Mouse (Mus musculus) lung, adult 2 months (tissue): Measurements from ENCODE around the gene Hist3h2ba.

ENCODE experiments used
- CTCF ChIP-seq: fragments of 200-500 bp; IDR thresholded peaks from 2 replicates; pipeline ENCODE4 v1.5.1; 2011; ENCODE audit warnings: mild to moderate bottlenecking, low read length, control low read depth; ENCODE audit not compliant: insufficient read depth
- POLR2A ChIP-seq: fragments of 200-500 bp; IDR thresholded peaks from 2 replicates; pipeline ENCODE4 v1.6.1; 2011; ENCODE audit warnings: low read depth, mild to moderate bottlenecking, control low read depth, low read length, borderline replicate concordance; ENCODE audit errors: extremely low read depth

DNA sequence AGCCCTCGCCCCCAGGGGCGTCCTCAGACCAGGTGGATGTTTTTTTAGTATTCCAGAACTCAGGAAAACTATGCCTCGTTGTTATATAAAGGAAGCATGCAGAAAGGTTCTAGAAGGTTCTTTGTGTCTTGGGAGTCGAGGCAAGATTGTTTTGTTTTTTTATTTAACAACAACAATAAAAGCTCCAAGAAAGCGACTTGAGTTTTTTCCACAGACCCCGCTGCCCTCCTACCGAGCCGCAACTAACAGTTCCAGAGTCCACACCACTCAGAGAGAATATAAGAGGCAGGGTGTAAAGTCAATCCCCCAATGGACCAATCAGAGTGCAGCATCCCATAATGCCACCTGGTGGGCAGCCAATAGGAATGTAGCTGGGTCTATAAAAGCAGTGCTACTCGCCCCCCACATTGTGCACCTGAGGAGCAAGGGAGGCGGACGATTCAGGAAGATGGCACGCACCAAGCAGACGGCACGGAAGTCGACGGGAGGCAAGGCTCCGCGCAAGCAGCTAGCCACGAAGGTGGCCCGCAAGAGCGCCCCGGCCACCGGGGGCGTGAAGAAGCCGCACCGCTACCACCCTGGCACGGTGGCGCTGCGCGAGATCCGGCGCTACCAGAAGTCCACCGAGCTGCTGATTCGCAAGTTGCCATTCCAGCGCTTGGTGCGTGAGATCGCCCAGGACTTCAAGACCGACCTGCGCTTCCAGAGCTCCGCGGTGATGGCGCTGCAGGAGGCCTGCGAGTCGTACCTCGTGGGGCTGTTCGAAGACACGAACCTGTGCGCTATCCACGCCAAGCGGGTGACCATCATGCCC, 12.9 kb downstream of the Hist3h2ba start:
- TF ChIP-seq CTCF (no peak), POLR2A (no peak)
